Mouse (Mus musculus): ENCODE measurements at regions not wholly inside any gene's neighbourhood (a gene's known extent, or its start where the extent isn't known, plus 50 kb on each side); places are given as distances from the start of the nearest gene placed in this dataset.

GRCm38 (mm10) chr12:27437661-27438345, 95.4 kb upstream of the Sox11 start:
- H3K27ac ChIP-seq = no peak overlapping the region

GRCm38 (mm10) chr12:27431338-27431737, 89.0 kb upstream of the Sox11 start:
- no peak for DNase-seq (ENCODE audit: extremely low spot score in 1 of 2, low spot score in 2 of 2)
- Histone ChIP-seq H3K4me3 (no peak overlapping the region), H3K27ac (no peak overlapping the region)
- intact Hi-C loops (cut with DNase I) = no loop called here
- no peak for TF ChIP-seq CTCF (IDR thresholded peaks at IDR 0.05)

More at GRCm38 (mm10) chr12:27437661-27438345, 95.4 kb upstream of the Sox11 start:
- intact Hi-C loops (cut with DNase I) = no loop called here
- no peak for TF ChIP-seq CTCF (IDR thresholded peaks at IDR 0.05)
- H3K4me3 ChIP-seq = no peak overlapping the region
- DNase-seq (ENCODE audit: extremely low spot score in 1 of 2, low spot score in 2 of 2) = no peak

GRCm38 (mm10) chr12:27417387-27418009, 75.1 kb upstream of the Sox11 start:
- Histone ChIP-seq H3K27ac (no peak overlapping the region), H3K4me3 (no peak overlapping the region)
- DNase-seq (ENCODE audit: extremely low spot score in 1 of 2, low spot score in 2 of 2) = peak; percentile 12 to 13
- intact Hi-C loops (cut with DNase I) = no loop called here
- TF ChIP-seq CTCF (IDR thresholded peaks at IDR 0.05) = no peak

GRCm38 (mm10) chr12:27410555-27410954, 68.2 kb upstream of the Sox11 start:
- Histone ChIP-seq H3K27ac (no peak overlapping the region), H3K4me3 (no peak overlapping the region)
- TF ChIP-seq CTCF (IDR thresholded peaks at IDR 0.05) = no peak
- intact Hi-C loops (cut with DNase I) = no loop called here
- no peak for DNase-seq (ENCODE audit: extremely low spot score in 1 of 2, low spot score in 2 of 2)

- H3K4me3 ChIP-seq = no peak overlapping the region
- DNase-seq (ENCODE audit: extremely low spot score in 1 of 2, low spot score in 2 of 2) = no peak
- no peak overlapping the region for H3K27ac ChIP-seq
- intact Hi-C loops (cut with DNase I) = no loop called here
- no peak for TF ChIP-seq CTCF (IDR thresholded peaks at IDR 0.05)
Observed at GRCm38 (mm10) chr12:27408440-27408839, 66.1 kb upstream of the Sox11 start.

- no peak for DNase-seq (ENCODE audit: extremely low spot score in 1 of 2, low spot score in 2 of 2)
- TF ChIP-seq CTCF (IDR thresholded peaks at IDR 0.05) = no peak
- intact Hi-C loops (cut with DNase I) = no loop called here
- no peak overlapping the region for H3K4me3 ChIP-seq
- no peak overlapping the region for H3K27ac ChIP-seq
Observed at GRCm38 (mm10) chr12:27399392-27399791, 57.0 kb upstream of the Sox11 start.
